Mouse (Mus musculus): ENCODE measurements around the gene Ldlrad3. TPM values are rescaled to one million over a fixed set of nuclear protein-coding genes. Genes with fewer than 3 reads are reported as not detected.

The Ldlrad3 gene
- total RNA-seq, 2 experiments from 2014 or later, result 6.9 to 7.5 TPM

DNA sequence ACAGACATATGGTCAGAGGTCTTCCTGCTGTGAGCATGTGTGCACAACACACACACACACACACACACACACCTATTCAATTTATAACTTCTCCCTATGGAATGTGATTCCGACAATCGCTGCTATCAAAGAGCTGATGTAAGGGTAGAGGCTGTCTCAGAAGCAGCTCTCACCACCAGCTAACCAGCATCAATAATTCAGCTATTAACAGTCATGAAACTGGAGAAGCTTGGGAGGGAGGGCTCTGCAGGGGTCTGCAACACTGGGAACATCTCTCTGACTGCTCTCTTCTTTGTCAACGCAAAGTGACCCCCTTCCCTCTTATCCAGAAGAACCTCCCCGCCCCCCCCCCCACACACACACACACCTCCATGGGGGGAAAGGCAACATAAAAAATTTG lies 38.6 kb downstream of the Ldlrad3 start:
- no peak for DNase-seq (ENCODE audit: low spot score in 2 of 2)

DNA sequence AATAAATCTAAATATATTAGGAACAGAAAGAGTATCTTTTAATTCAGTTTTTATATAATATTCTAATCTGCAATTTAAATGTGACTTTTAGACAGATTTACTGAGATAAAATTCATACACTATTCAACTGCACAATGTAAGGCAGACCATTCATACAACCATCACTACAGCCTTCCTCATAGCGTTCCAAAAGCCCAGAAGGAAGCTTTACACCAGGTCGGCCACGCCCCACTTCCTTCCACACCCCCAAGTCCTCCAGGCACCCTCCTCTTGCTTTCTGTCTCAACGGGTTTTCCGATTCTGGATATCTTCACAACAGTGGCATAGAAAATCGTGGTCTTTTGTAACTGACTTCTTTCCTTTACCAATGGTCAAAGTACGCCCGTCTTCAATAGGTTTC lies 39.8 kb downstream of the Ldlrad3 start:
- DNase-seq (ENCODE audit: low spot score in 2 of 2), result no peak

DNA sequence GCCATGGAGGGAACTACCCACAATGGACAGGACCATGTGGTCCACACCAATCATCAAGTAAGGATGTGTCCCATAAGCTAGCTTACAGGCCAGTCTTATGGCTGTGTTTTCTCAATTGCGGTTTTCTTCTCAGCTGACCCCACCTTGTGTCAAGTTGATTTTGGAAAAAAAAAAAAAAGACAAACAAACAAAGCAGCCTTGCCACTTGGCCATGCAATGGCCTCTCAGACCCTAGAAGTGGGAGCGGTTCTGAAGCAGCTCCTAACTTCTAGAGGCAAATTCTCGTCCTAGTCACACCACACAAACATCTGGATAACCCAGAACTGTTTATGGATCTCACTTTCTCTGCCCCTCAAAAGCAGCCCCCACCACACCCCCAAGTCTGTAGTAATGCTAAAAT lies 41.1 kb downstream of the Ldlrad3 start:
- DNase-seq (ENCODE audit: low spot score in 2 of 2), result no peak

DNA sequence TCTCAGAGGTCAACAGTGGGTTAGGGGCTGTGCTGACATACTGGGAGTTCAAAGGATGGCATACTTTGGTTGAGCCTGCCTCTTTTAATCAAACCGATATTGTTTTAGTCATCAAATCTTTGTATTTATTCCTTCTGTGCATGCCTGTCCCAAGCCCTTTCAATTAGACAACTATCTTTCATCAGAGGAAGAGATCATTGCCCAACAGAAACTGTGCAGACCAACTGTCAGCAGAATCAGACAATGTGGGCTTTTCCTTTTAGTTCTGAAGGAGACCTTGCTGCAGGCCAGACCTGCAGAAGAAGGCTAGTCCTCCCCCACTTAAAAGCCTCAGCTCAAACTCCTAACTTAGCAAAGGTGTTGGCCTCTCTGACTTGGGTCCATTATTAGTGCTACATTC lies 41.9 kb downstream of the Ldlrad3 start:
- DNase-seq (ENCODE audit: low spot score in 2 of 2), result no peak

DNA sequence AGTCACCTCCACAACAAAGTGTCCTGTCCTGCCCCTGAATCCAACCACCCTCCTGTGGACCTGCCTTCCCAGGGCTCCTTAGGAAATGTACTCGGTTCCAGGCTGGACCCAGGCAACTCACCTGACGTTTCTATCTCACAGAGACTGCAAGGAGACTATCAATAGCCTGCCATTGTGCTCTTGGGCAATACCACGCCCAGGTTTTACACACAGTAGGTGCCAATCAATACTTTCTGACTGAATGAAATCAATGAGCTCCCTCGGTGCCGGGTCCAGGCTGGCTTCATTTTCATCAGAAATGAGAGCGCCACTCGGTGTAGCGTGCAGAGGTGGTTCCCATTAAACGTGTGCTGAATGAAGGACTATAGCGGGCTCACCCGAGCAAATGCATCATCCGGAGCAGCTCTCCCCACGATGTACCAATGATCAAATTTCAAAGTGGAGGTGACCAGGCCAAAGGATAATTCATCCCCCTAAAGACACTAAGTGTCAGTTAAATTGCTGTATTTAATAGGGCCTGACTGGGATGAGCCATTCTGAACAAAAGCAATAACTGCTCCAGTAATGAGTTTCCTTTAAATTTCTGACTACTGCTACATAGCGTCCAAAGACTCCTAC lies 43.4 kb downstream of the Ldlrad3 start:
- no peak for DNase-seq (ENCODE audit: low spot score in 2 of 2)

DNA sequence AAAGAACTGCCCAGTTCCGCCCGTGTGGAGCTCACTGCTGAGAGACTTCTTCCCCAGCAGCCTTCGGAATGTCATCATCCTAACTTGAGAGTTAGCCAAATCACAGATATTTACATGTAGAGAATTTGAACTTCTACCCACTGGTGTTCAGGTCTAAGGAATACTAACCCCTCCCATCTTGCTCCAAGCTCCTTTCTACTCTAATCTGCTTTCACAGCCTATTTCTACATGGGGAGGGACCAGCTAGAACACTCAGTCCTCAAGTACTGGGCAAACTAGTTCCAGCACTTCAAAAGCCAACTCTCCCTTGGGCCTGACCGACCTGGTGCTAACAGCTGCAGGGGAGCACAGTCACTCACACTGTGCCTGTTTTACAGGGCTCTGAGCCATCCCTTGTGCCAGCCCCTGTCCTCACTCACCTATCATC lies 44.0 kb downstream of the Ldlrad3 start:
- DNase-seq (ENCODE audit: low spot score in 2 of 2), result no peak

DNA sequence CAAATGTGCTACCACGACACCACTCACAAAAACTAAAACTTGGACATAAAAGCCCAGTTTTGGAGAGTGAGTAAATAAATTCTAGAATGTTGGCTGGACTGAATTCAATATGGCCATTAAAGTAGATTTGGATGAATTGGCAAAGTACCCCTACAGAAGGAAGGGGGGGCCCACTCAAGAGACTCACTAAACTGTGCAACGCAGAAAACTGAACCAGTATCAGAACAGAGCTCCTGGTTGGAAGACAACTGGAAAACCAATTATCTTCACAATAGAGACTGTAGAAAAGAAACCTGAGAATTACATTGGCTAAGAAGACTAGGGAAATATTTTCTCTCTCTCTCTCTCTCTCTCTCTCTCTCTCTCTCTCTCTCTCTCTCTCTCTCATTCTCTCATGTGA lies 45.0 kb downstream of the Ldlrad3 start:
- DNase-seq (ENCODE audit: low spot score in 2 of 2), result no peak

DNA sequence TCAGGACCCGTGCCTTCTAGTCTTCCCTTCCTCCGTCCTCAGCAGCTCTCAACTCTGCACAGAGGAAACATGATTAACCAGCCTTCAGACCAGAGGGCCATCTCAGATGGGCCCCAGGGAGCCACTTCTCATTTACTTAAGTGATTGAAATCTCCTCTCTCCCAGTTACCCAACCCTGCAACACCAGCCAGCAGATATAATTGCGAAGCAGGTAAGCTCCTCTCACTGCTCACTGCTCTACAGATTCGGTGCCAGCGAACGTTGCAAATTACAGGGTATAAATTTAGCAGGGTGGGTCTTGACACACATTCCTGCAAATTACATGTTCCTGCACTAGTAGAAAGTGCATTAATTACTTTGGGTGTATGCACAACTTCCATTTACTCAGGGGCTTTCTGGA lies 48.3 kb downstream of the Ldlrad3 start:
- no peak for DNase-seq (ENCODE audit: low spot score in 2 of 2)

DNA sequence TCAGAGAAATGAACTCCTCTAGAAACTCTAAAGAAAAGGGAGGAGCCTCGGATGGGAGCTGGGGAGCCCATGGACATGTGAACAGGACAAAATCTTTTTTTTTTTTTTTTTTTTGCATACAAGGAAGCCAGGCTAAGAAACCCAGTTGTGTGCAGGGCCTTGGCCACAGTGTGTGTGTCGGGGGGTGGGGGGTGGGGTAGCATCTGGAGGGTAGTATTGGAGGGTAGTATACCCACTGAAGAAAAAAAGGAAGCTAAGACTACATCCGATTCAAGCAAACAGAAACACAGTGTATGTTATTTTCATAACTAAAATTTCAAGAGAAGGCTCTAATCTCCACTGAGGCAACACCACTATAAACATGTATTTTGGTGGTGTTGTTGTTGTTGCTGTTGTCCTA lies 50.0 kb downstream of the Ldlrad3 start:
- no peak for DNase-seq (ENCODE audit: low spot score in 2 of 2)

DNA sequence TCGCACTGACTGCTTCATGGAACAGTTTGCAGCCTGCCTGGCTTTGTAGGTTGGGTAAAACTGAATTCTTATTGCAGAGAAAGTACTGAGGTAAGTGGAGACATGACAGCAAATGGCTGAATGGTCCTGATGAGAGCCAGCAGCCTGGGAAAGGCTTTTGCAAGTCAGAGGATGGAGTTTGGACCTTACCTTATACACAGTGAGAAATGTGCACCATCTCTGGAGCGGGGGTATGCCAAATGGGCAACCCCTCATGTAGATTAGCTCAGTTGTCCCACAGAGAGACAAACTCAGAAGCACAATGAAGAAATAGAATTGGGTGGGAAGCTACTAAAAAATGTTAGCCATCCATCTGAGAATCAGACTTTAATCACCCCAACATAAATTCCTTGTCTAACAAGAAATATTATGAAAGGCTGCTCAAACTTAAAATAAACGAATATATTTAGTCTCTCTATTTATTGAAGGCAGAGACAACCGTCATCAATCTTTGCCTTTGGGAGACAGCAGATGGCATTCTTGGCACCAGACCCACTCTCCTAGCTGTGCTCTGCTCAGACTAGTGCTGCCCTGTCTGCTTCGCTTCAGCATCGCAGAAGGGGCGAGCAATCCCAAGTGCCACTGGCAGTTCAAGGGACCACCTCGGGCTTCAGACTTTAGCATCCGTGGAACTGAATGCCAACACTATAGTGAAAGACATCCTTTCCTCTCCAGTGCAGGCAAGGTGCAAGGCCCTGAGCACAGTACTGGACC lies 51.5 kb downstream of the Ldlrad3 start:
- no peak for DNase-seq (ENCODE audit: low spot score in 2 of 2)

DNA sequence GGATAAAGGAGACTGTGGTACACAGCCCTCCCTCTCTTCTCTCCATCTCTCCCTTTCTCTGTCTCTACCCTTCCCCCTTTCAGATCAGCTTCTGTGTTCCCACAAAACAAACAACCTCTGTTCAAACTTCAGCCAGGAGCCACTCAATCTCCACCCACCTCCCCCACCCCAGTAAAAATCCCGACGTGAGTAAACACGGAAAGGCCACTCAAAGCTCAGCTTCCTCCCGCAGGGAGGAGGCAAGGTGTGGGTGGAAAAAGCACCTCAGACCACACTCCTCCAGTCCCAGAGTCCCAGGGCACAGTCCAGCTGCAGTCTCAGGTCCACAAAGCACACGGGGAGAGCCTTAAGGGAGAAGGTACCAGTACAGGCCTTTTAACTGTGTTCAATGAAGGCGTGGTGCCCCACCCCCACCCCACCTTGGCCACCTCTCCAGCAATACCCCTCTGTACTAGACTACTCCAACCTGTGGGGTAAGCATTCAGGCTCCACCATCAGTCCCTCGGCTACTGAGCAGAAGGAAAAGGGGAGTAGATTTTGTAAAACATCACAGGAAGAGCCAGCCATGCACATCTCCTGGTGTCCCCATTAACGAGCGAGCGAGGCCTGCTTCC lies 53.1 kb downstream of the Ldlrad3 start:
- no peak for DNase-seq (ENCODE audit: low spot score in 2 of 2)

DNA sequence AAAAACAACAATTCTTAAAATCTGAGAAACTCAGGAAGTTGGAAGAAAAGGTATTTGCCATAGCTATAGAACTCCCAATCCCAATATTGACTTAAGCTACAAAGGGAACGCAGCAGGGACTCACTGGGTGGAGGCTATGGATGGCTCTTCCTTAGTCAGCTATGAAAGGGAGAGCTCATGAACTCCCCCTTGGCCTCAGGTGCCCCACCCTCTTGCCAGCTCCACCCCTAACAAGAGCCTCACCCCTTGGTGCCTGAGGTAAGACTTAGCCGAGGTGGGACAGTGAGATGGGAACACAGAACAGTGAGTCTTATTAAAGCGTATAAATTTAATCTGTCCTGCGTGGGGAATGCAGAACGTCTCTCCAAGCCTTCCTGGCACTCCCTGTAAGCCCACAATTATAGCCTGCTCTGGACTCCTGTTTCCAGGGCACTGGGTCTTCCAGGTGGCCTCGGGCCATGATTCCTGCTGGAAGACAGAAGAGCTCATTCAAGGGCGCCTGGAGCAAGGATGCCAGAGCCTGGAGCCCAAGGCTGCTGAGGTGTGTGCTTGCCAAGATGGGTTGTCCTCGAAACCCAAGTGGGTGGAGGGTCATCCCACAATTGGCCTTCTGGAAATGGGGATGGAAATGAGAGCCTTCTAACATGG lies 55.9 kb downstream of the Ldlrad3 start:
- DNase-seq (ENCODE audit: low spot score in 2 of 2), result peak in 1 of 2 experiments; percentile 31

DNA sequence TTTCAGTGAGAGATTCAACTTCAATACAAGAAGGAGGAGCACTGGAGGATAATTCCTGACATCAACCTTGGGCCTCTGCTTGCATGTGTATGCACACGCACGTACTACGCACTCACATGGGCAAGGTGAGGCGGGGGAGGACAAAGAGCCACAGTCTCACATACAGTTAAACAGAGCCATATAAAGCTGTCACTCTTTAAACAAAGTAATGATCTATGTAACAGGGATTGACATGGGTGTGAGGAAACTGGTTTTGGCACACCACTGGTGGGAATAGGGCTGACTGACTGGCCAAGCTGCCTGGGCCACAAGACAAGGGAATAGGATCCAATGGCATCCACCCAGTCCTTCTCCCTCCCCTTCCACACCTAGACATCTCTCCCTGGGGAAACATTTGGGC lies 57.0 kb downstream of the Ldlrad3 start:
- DNase-seq (ENCODE audit: low spot score in 2 of 2), result no peak

DNA sequence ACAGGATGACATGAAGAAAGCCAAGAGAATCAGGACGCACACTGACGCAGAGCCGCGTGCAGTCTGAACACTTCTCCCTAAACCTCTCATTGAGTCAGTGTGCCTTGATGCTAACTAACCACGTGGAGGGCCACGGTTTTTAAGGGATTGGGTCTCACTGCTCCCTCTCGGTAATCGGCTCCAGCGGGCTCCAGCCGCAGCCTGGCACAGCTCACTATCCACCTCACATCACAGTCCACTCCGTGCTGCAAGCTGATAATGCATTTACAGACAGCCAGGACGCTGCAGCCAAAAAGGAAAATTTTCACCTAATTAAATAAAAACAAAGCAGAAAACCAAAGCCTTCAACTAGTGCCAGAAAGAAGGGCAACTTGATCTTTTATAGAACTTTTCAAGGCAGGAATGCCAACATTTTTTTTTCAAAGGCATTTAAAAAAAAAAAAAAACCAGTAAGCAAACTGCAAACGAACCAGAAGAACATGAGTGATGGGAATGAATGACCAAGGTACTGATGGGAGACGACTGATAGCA lies 57.6 kb downstream of the Ldlrad3 start:
- DNase-seq (ENCODE audit: low spot score in 2 of 2), result no peak

DNA sequence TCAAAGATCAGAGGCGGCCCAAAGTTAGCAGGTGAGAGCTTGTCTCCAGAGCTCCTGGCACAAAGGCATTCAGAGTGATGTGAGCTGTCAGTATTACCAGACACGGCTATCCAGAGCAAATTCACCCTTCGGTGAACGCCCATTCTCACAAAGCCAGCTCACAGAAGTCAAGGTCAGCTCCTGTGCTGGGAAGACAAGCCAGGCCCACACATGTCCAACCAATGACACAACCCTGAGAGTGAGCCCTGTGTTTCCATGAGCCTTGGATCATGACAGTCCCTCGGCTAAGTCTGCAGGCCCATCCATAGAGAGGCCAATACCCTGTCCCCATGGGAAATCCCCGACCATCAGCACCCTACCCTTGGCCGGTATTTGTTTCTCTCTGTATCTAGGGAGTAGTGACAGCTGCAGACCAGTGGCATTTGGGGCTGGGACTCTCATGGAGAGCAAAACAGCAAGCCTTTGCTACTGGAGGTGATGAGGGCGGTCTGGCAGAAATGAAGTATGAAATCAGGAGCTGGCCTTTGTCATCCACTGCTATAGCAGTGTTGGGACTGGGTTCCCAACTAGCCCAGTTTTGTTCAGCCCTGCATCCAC lies 58.3 kb downstream of the Ldlrad3 start:
- DNase-seq (ENCODE audit: low spot score in 2 of 2), result peak in 1 of 2 experiments; percentile 33

DNA sequence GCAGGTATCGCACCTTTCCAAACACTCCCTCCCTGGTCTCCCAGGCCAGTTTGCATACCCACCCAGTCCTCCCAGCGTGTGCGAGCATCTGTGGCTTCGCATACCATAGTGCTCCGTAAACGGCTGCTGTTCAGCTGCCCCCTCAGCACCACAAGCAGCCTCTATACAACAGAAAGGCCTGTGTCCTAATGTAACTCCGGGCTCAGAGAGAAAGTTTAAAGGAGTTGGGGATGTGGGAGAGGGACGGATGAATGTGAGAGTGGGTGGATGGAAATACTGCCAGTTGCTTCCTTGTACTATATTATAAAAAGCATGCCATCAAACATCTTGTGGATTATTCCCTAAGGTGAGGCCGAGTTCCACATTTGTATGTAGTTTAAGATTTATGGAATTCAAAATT lies 59.0 kb downstream of the Ldlrad3 start:
- no peak for DNase-seq (ENCODE audit: low spot score in 2 of 2)

DNA sequence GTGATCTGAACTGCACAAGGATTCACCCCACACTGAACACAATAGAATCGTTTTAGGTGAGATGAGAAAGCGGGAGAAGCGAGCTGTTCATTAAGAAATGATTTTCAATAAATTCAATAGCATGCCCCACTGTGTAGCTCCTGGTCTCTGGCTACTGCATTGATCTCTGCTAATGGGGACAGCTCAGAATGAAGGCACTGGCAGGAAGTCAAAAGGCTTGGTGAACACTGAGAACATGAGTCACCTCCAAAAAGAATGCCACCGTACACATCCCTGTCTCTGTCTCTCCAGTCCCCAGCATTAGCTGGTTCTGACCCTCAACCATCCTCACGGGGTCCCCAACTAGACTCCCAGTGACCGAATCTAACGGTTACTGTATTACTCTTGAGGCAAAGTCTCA lies 60.1 kb downstream of the Ldlrad3 start:
- peak in 1 of 2 experiments; percentile 14 for DNase-seq (ENCODE audit: low spot score in 2 of 2)

DNA sequence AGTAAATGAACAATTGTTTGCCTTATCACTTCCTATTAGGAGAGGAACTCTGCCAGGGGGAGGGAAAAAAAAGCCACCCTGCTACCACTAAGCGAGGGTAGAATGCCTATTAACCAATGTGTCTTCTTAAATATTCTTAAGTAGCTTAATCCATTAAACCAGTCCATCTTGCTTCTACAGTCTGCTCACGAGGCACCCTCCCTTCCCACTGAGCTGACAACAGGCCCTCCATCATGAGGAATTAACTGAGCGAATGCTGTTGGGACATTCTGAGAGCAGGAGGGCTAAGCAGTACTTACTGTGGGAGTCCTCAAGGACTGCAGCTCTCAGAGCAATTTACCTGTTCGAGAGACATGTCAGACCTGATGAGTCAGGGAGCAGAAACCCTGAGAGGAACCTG lies 61.1 kb downstream of the Ldlrad3 start:
- DNase-seq (ENCODE audit: low spot score in 2 of 2), result no peak

DNA sequence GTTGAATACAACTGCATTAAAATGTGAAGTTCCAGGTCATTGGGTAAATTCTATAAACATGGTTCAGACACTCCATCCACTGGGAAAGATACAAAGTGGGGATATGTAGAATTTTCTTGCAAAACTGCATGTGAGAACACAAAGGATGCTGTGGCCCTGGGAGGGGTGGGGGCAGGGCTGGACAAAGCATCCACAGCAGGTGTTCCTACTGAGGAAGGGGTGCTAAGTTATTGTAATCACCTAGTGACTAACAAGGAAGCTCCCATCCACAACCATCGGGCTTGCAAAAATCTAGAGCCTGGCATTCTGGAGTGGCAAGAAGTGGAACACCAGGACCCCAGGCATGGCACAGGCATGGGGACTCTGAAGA lies 64.1 kb downstream of the Ldlrad3 start:
- no peak for DNase-seq (ENCODE audit: low spot score in 2 of 2)

DNA sequence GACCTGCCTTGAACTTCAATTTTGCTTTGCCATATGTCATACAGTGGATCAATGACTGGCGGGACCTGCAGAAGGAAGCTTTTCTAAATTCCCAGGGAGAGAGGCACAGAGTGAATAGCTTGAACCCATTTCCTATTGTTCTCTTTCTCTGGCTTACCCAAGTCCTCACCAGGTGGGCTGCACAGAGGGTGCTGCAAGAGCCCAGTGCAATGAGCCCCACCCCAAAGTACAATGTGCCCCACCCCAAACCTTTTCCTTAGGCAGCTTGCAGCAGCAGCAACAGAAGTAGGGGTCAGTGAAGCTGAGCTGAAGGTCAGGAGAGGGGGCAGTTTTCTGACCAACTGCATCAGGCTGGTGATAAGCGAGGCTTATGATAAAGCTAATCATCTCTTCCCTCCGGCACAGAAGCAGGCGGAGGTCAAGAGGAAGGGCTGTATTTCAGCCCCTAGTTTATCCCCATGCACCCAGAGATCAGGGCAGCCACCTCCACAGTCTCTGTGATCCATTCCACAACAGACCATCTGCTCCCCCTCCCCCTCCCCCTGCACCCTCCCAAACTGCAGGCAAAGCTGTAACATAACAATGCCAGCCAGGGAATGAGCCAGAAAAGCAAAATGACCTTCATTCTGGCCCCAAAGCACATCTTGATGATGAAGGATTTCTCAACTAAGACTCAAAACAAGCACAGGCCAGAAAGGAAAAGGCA lies 64.6 kb downstream of the Ldlrad3 start:
- no peak for DNase-seq (ENCODE audit: low spot score in 2 of 2)
